Mouse (Mus musculus): Measurements from ENCODE around the gene Gatad1.
A peak's percentile ranks its signal among the peaks of the same experiment; 100 is the strongest.
"Not testable (repeated sequence)": the region's sequence is repeated elsewhere in the genome, so short reads cannot be mapped to it uniquely, and the experiment has no call there.

The Gatad1 gene

DNA sequence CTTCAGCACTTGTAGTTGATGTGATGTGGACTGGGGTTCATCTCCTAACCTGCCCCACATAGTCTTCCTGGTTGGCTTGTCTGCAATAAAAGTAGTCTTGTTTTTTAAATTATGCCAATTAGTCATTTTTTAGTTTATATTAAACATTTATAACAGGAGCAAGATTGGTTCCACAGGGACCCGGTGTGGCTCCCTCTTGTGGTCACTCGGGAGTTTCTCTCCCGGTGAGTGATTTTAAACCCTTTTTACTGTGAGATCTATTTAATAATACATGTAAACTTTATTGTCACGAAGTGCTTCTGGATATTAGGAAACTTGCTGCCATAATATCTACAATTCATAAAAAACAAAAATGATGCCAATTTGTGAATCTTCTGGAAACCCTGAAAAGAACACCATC, 23.0 kb downstream of the Gatad1 start:
- DNase-seq (ENCODE audit: low spot score in 2 of 2): no peak

DNA sequence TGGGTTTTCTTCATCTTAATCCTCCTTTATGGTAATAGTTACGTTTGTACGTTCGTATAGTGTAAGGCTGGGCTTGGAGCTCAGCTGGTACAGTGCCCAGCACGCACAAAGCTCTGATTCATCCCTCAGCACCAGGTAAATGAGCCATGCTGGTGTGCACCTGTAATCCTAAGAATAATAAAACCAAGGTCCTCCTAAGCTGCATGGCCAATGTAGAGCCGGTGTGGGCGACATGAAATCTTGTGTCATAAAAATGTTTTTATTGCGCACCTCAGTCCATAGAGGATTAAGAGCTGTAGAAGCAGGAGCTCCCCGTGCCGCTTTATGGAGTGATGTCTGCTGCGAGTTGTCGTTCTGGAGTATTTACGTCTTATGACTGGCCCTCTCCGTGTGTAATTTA, 23.7 kb downstream of the Gatad1 start:
- DNase-seq (ENCODE audit: low spot score in 2 of 2): no peak

DNA sequence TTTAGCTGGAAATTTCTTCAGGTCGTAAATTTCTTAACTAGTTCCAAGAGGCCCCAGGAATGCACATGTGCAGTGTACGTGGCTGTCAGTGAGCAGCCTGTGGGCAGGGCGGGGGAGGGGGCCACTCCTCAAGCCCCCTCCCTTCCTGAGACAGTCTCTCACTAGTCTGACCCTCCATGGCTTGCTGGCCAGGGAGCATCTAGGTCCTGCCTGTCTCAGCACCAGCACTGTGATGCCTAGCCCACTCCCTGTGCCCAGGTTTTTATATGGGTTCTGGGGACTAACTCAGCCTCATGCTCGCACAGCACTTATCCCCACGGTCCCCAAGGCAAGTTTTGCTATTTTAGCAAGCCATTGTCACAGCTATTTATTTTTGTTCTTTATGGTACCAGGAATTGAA, 24.7 kb downstream of the Gatad1 start:
- no peak for DNase-seq (ENCODE audit: low spot score in 2 of 2)

GRCm38 (mm10) chr5:3631512-3632271, 25.3 kb downstream of the Gatad1 start:
- no peak for DNase-seq (ENCODE audit: low spot score in 2 of 2)

GRCm38 (mm10) chr5:3630055-3630454, 26.9 kb downstream of the Gatad1 start:
- DNase-seq (ENCODE audit: low spot score in 2 of 2): no peak

GRCm38 (mm10) chr5:3620486-3620885, 36.5 kb downstream of the Gatad1 start:
- DNase-seq (ENCODE audit: low spot score in 2 of 2): no peak

DNA sequence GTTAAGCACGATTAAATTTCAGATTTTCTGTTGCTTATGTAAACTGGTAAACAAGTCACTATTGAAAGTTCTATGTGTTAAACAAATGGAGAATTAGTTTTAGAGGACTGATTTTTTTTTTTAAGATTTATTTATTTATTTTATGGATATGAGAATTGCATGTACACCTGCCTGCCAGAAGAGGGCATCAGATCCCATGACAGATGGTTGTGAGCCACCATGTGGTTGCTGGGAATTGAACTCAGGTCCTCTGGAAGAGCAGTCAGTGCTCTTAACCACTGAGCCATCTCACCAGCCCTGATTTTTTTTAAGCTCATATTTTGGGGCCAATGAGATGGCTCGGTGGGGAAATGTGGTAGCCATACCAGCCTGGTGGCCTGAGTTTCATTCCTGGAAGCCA, 45.1 kb downstream of the Gatad1 start:
- not testable (repeated sequence) for DNase-seq (ENCODE audit: low spot score in 2 of 2)

DNA sequence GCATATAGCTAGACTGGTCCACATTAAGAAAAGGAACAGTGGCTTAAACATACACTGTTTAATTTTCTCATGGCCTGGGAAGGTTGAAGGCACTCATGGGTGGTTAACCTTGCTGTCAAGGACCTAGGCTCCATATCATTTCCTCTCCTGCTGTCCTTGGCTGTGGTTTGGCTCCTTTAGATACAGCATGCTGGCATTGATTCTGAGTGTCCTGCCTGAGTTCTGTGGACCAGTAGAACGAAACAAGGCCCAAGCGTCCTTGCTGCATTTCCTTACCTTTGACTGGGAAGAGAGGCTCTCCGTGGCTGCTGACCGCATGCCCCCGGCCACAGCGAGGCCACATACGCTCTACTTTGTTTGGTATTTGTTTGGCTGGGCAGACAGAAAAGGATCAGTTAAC, 47.7 kb downstream of the Gatad1 start:
- no peak for DNase-seq (ENCODE audit: low spot score in 2 of 2)

- no peak for DNase-seq (ENCODE audit: low spot score in 2 of 2)
These were observed 49.9 kb downstream of the Gatad1 start for GRCm38 (mm10) chr5:3607114-3607513.

DNA sequence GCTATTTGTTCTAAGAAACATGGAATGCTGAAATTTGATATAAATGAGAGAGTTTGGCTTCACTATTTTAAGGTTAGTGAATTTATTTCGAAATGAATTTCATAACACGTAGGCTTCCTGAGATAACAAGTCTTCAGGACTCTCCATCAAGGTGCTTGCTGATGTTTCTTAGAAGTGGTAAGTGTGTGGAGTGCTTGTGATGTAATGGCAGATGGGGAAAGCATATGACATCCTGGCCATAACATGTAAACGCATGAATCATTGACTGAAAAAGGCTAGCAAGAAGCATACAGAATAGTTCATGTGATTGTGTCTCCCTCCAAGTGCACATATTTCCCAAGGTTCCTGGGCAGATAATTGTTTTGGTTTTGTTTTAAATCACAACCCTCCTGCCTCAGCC, 56.2 kb downstream of the Gatad1 start:
- no peak for DNase-seq (ENCODE audit: low spot score in 2 of 2)

- no peak for DNase-seq (ENCODE audit: low spot score in 2 of 2)
These were observed 56.7 kb downstream of the Gatad1 start for GRCm38 (mm10) chr5:3600298-3600697.

- DNase-seq (ENCODE audit: low spot score in 2 of 2): no peak
These were observed 58.2 kb downstream of the Gatad1 start for GRCm38 (mm10) chr5:3598766-3599165.

DNA sequence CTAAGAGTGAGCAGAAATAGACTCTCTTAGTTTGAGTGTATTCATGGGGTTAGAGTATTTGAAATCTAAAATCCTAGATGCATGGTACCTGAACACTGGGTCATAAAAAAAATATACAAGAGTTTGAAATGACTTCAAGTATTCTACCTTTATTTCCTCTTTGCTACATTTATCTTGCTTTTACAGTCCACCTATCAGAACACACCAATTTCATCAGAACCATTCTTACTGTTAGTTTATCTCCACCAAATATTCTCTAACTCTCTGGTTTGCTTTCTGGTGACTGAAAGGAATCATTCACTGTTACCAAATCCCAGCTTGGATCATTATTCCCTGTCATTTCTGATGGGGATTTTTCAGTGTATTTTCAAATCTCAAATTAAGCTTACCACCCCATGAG, 59.8 kb downstream of the Gatad1 start:
- DNase-seq (ENCODE audit: low spot score in 2 of 2): no peak

DNA sequence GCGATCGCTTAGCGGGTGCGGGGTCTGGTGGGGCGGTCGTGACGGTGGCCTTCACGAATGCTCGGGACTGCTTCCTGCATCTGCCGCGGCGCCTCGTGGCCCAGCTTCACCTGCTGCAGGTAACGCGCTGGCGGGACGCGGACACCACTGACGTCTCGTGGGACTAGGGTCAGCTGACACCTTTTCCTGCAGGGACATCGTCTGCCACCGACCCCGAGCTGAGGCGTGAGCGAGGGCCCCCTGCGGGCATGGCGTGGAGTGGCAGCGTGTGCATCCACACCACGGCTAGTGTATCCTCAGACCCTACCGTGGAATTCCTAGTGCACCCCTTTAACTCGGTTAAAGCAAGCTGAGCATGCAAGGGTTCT, 60.6 kb downstream of the Gatad1 start, which contains the start of gene Rbm48:
Gene Rbm48, minus strand, starts transcription at position 187 of the 368 bp plus-strand sequence.
- peak; percentile 82 to 85 for DNase-seq (ENCODE audit: low spot score in 2 of 2)

GRCm38 (mm10) chr5:3595693-3596398, 61.1 kb downstream of the Gatad1 start, which contains the start of gene Pex1:
Gene Pex1 (plus strand): TSS chr5:3596066.
- DNase-seq (ENCODE audit: low spot score in 2 of 2): peak; percentile 94 to 95

All from frontal cortex, postnatal 14 days (tissue).